Mouse (Mus musculus) cerebellum, postnatal 25 days (tissue): ENCODE data around the gene Sprr2j-ps.

Experiments used
- DNase-seq, 2 experiments: peaks; one replicate each; pipeline ENCODE4 v3.0.0; 2021; ENCODE audit warnings: mixed read lengths in 2 of 2

The Sprr2j-ps gene

GRCm38 (mm10) chr3:92417782-92418181 lies at the start of gene Sprr2j-ps:
TSS of gene Sprr2j-ps (plus strand) at chr3:92418082.
- DNase-seq = no peak

- DNase-seq = no peak
Measured at GRCm38 (mm10) chr3:92373613-92374012, 44.3 kb upstream of the Sprr2j-ps start.

- no peak for DNase-seq
Measured at GRCm38 (mm10) chr3:92385385-92385784, 32.5 kb upstream of the Sprr2j-ps start, which contains the start of gene Sprr2h. TSS of gene Sprr2h (plus strand) at chr3:92385685.

GRCm38 (mm10) chr3:92394301-92394700 lies 23.6 kb upstream of the Sprr2j-ps start:
- DNase-seq = no peak

- no peak for DNase-seq
Measured at GRCm38 (mm10) chr3:92407691-92408090, 10.2 kb upstream of the Sprr2j-ps start, which contains the start of gene Sprr2i. TSS of gene Sprr2i (plus strand) at chr3:92407991.

GRCm38 (mm10) chr3:92429323-92429722 lies 11.4 kb downstream of the Sprr2j-ps start, which contains the start of gene Gm9774:
TSS of gene Gm9774 (minus strand) at chr3:92429423.
- no peak for DNase-seq

GRCm38 (mm10) chr3:92432282-92432681 lies 14.4 kb downstream of the Sprr2j-ps start, which contains the start of gene Sprr2k:
TSS of gene Sprr2k (plus strand) at chr3:92432582.
- no peak for DNase-seq

GRCm38 (mm10) chr3:92438689-92439088 lies 20.8 kb downstream of the Sprr2j-ps start, which contains the start of gene Sprr1b:
TSS of gene Sprr1b (minus strand) at chr3:92438789.
- no peak for DNase-seq

GRCm38 (mm10) chr3:92440177-92440576 lies 22.3 kb downstream of the Sprr2j-ps start:
- DNase-seq = no peak

- DNase-seq = no peak
Measured at GRCm38 (mm10) chr3:92455151-92455550, 37.3 kb downstream of the Sprr2j-ps start.

GRCm38 (mm10) chr3:92458620-92459019 lies 40.7 kb downstream of the Sprr2j-ps start, which contains the start of gene Sprr3:
TSS of gene Sprr3 (minus strand) at chr3:92458720.
- DNase-seq = no peak

- no peak for DNase-seq
Measured at GRCm38 (mm10) chr3:92466576-92466975, 48.7 kb downstream of the Sprr2j-ps start.

- no peak for DNase-seq
Measured at GRCm38 (mm10) chr3:92467424-92467823, 49.5 kb downstream of the Sprr2j-ps start.
